ENCODE assay signal across 23 mouse cellular contexts in genomic region chr17:25584646-25585045, GRCm38 (mm10). TPM values are rescaled to one million over a fixed set of nuclear protein-coding genes. Genes with fewer than 3 reads are reported as not detected.
DNase-seq lines count a peak whose midpoint lies in the region; ATAC-seq and TF ChIP-seq lines count a peak whose summit lies in the region.
"Had no signal": no experiment of that assay in that cellular context is flagged by ENCODE, and none has a peak within 500 bp of the region (broad histone marks: within the 10 kb centered on the region; RNA-seq: fewer than 3 reads in every experiment).

No protein-coding gene starts in this region.

- DNase-seq in kidney, adult 11 months, result peak; percentile 65
- DNase-seq in kidney, adult 8-10 months, result peak; percentile 22 to 43
- DNase-seq in kidney, postnatal 10 days, result no peak
- peak; percentile 83 for DNase-seq in liver, adult 2 months (ENCODE audit: extremely low read depth, low read depth, low spot score)
- DNase-seq: adrenal gland, postnatal 10 days; adrenal gland, postnatal 36 days; cerebellum, adult 18-20 months; cerebellum, adult 9-10 months; cerebellum, postnatal 14 days; gastrocnemius, postnatal 10 days; gastrocnemius, postnatal 36 days; heart, adult 2 months; heart, postnatal 14 days; heart, postnatal 4 days had no signal

- no peak overlapping the region for H3K4me3 ChIP-seq in kidney, embryonic 15.5 days (replicated peaks)
- no peak overlapping the region for H3K4me3 ChIP-seq in liver, adult 2 months (ENCODE audit: insufficient read depth, low read depth, low read length)
- no peak overlapping the region for H3K4me3 ChIP-seq in liver, embryonic 12.5 days
- H3K4me3 ChIP-seq: forebrain, embryonic 10.5 days; forebrain, embryonic 13.5 days; heart, adult 2 months; heart, embryonic 10.5 days; heart, embryonic 13.5 days had no signal

- peaks cover 15% of the 10 kb centered on the region for H3K4me1 ChIP-seq in kidney, embryonic 15.5 days
- H3K4me1 ChIP-seq in liver, adult 2 months (ENCODE audit: control insufficient read depth, insufficient read depth, low read length), result peaks cover 3% of the 10 kb centered on the region; the same call in 1 of the 2 replicates
- peaks cover 33% of the 10 kb centered on the region for H3K4me1 ChIP-seq in liver, embryonic 12.5 days

- no peak overlapping the region for H3K9ac ChIP-seq in kidney, embryonic 15.5 days
- H3K9ac ChIP-seq in liver, adult 2 months (ENCODE audit: low read depth, low read length), result no peak overlapping the region
- H3K9ac ChIP-seq in liver, embryonic 12.5 days, result no peak overlapping the region
- H3K9ac ChIP-seq: forebrain, embryonic 13.5 days; heart, embryonic 13.5 days; hindbrain, embryonic 14.5 days had no signal

- no peaks in the 10 kb centered on the region for H3K9me3 ChIP-seq in kidney, embryonic 15.5 days (replicated peaks)
- no peaks in the 10 kb centered on the region for H3K9me3 ChIP-seq in liver, embryonic 12.5 days (replicated peaks)
- H3K9me3 ChIP-seq: forebrain, embryonic 10.5 days; forebrain, embryonic 13.5 days; heart, embryonic 10.5 days; heart, embryonic 13.5 days had no signal

- no peaks in the 10 kb centered on the region for H3K27me3 ChIP-seq in kidney, embryonic 15.5 days
- H3K27me3 ChIP-seq in liver, adult 2 months (ENCODE audit: control insufficient read depth, insufficient read depth, low read length), result no peaks in the 10 kb centered on the region
- no peaks in the 10 kb centered on the region for H3K27me3 ChIP-seq in liver, embryonic 12.5 days (replicated peaks)
- H3K27me3 ChIP-seq: forebrain, embryonic 13.5 days; heart, embryonic 13.5 days; Patski had no signal

- no peak for TF ChIP-seq CTCF in liver, adult 2 months (IDR thresholded peaks at IDR 0.05; ENCODE audit: low read depth, low read length)

- ATAC-seq in kidney, embryonic 15.5 days (replicated peaks; ENCODE audit: low FRiP score), result no peak
- ATAC-seq in liver, embryonic 12.5 days, result no peak
- ATAC-seq: forebrain, embryonic 13.5 days; forebrain, embryonic 16.5 days; Patski had no signal

- WGBS in kidney, embryonic 15.5 days, result 92% methylated on average over 9 of the region's 9 CpGs
- WGBS in liver, adult 2 months, result 53% methylated on average over 9 of the region's 9 CpGs
- 74% methylated on average over 9 of the region's 9 CpGs for WGBS in liver, embryonic 12.5 days (ENCODE audit: insufficient replicate concordance)

- H3K27ac ChIP-seq in kidney, embryonic 15.5 days, result no peak overlapping the region
- H3K27ac ChIP-seq in liver, adult 2 months (replicated peaks; ENCODE audit: insufficient read depth, low read depth, low read length), result 0 out of 2 replicates have a peak overlapping the region, but pooled peaks have one; percentile 15
- no peak overlapping the region for H3K27ac ChIP-seq in liver, embryonic 12.5 days
- H3K27ac ChIP-seq: forebrain, embryonic 10.5 days; forebrain, embryonic 13.5 days; heart, adult 2 months; heart, embryonic 10.5 days; heart, embryonic 13.5 days; hindbrain, embryonic 14.5 days had no signal

- H3K4me2 ChIP-seq in kidney, embryonic 15.5 days, result no peak overlapping the region
- no peak overlapping the region for H3K4me2 ChIP-seq in liver, embryonic 12.5 days
- H3K4me2 ChIP-seq: forebrain, embryonic 13.5 days; heart, embryonic 13.5 days; hindbrain, embryonic 14.5 days had no signal

- H3K36me3 ChIP-seq in kidney, embryonic 15.5 days, result peaks cover 41% of the 10 kb centered on the region
- H3K36me3 ChIP-seq in liver, adult 2 months (ENCODE audit: control insufficient read depth, insufficient read depth, low read length), result peaks cover 14% of the 10 kb centered on the region; the same call in 1 of the 2 replicates
- H3K36me3 ChIP-seq in liver, embryonic 12.5 days, result peaks cover 42% of the 10 kb centered on the region

- no peaks in the 10 kb centered on the region for H3K79me2 ChIP-seq in liver, adult 2 months (ENCODE audit: control insufficient read depth, insufficient read depth, low read length)

- no peak for TF ChIP-seq POLR2A in liver, adult 2 months (IDR thresholded peaks at IDR 0.05; ENCODE audit: extremely low read depth, insufficient read depth, low read length)

RNA-seq across cellular contexts. Expression of gene Lmf1, which starts 5.8 kb away (rescaled TPM):
- 30.9 and 32.1 TPM in 2 replicates for polyA plus RNA-seq in kidney, embryonic 15.5 days (2015; fragmentation: Nextera tagmentation; extraction: Ambion mirVana)
- total RNA-seq in liver, adult 2 months (2014; rRNA removed), result 26.9 and 31.3 TPM in 2 replicates
- 35.2 and 38.4 TPM in 2 replicates for polyA plus RNA-seq in liver, adult 2 months (2012; rRNA removed)
- polyA plus RNA-seq in liver, embryonic 12.5 days (2016; fragmentation: Nextera tagmentation; extraction: Ambion mirVana), result 14.4 and 15.0 TPM in 2 replicates

RNA-seq across cellular contexts. Expression of gene Sox8, which starts 14.2 kb away (rescaled TPM):
- polyA plus RNA-seq in kidney, embryonic 15.5 days (2015; fragmentation: Nextera tagmentation; extraction: Ambion mirVana), result 5.1 and 5.9 TPM in 2 replicates
- not detected in 2 replicates for total RNA-seq in liver, adult 2 months (2014; rRNA removed)
- not detected in 2 replicates for polyA plus RNA-seq in liver, adult 2 months (2012; rRNA removed)
- 0.52 and 0.65 TPM in 2 replicates for polyA plus RNA-seq in liver, embryonic 12.5 days (2016; fragmentation: Nextera tagmentation; extraction: Ambion mirVana)
